Mouse (Mus musculus) kidney, postnatal 0 days (tissue): ENCODE results near the gene Anp32a. TPM values are rescaled to one million over a fixed set of nuclear protein-coding genes. Genes with fewer than 3 reads are reported as not detected.

Experiments
- ATAC-seq: fragments of 200-750 bp; cut with Nextera tagmentation; replicated peaks from 2 replicates; pipeline ENCODE4 v1.8.0; 2017; ENCODE audit warnings: low read depth, moderate number of reproducible peaks, moderate TSS enrichment, moderate library complexity; ENCODE audit not compliant: low FRiP score
- DNase-seq: peaks from one replicate; pipeline ENCODE4 v3.0.0-alpha.2; 2016; ENCODE audit warnings: low spot score
- H3K27ac ChIP-seq: fragments of 300-500 bp; sonication (generic); 2 replicates; pipeline ENCODE4 v1.5.1; 2014; ENCODE audit warnings: mild to moderate bottlenecking
- H3K27me3 ChIP-seq: fragments of 300-500 bp; sonication (generic); 2 replicates; pipeline ENCODE4 v1.6.1; 2014; ENCODE audit warnings: low read length, mixed read lengths; ENCODE audit not compliant: insufficient read depth
- H3K36me3 ChIP-seq: fragments of 300-500 bp; sonication (generic); 2 replicates; pipeline ENCODE4 v1.6.1; 2014; ENCODE audit warnings: low read length, mixed read lengths; ENCODE audit not compliant: insufficient read depth
- H3K4me1 ChIP-seq: fragments of 300-500 bp; sonication (generic); replicated peaks from 2 replicates; pipeline ENCODE4 v1.6.1; 2014; ENCODE audit warnings: antibody characterized with exemption, low read length, mixed read lengths; ENCODE audit not compliant: insufficient read depth
- H3K4me2 ChIP-seq: fragments of 300-500 bp; sonication (generic); 2 replicates; pipeline ENCODE4 v1.6.1; 2014; ENCODE audit warnings: mild to moderate bottlenecking, low read length, moderate library complexity, mixed read lengths
- H3K4me3 ChIP-seq: fragments of 300-500 bp; sonication (generic); replicated peaks from 2 replicates; pipeline ENCODE4 v1.5.1; 2014; ENCODE audit warnings: low read depth, low read length
- H3K9ac ChIP-seq: fragments of 300-500 bp; sonication (generic); 2 replicates; pipeline ENCODE4 v1.6.1; 2014; ENCODE audit warnings: low read depth, low read length
- H3K9me3 ChIP-seq: fragments of 300-500 bp; sonication (generic); replicated peaks from 2 replicates; pipeline ENCODE4 v1.6.1; 2016; ENCODE audit warnings: low read length, inconsistent platforms, mixed read lengths
- CTCF ChIP-seq: IDR thresholded peaks from 2 replicates; pipeline ENCODE4 v1.5.1; 2016; ENCODE audit warnings: antibody characterized with exemption, low read depth, mild to moderate bottlenecking, moderate library complexity
- WGBS: fragments of 180-500 bp; shearing (Covaris S2); extraction: QIAGEN DNeasy Blood & Tissue Kit; methylation state at CpG from one replicate; pipeline ENCODE4 v1.1.7; 2014; 5-methylcytosine and 5-hydroxymethylcytosine counted together
- polyA plus RNA-seq: library from polyadenylated mRNA; unstranded; fragments of >200 nt; fragmentation: Nextera tagmentation; extraction: Ambion mirVana; gene quantifications from 2 replicates; pipeline ENCODE4 v1.2.1, GENCODE M21; 2015

Anp32a gene
- polyA plus RNA-seq, 1 experiment from 2014 or later = 139 TPM

DNA sequence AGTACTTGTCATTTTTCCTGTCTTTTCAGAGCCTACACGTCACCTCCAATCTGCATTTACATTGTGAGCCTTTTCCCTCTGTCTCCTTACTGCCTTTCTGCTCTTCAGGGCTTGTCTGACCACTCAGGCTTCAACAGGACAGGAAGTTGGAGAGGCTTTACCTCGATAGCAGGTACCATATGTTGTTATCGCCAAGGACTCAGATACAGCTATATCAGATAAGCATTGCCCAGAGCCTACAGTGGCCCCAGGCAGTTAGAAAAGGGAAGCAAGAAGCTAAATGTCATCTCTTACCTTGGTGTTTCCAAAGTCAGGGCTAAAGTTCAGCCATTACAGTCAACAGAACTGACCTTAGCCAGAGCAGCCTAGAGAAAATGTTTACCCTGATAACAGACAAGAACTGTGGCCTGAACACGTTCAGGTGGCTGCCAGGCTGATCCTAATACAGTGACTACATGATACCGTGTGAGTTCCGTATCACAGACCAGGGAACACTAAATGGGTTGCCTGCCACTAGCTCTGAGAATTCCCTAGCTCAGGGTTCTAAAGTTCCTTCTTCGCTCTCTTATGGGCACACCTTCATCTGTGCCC, 65.4 kb downstream of the Anp32a start:
- Histone ChIP-seq H3K4me2 (no peak overlapping the region), H3K36me3 (no peaks in the 10 kb centered on the region), H3K9me3 (no peaks in the 10 kb centered on the region), H3K4me3 (no peak overlapping the region), H3K27ac (no peak overlapping the region), H3K4me1 (no peaks in the 10 kb centered on the region), H3K9ac (no peak overlapping the region), H3K27me3 (no peaks in the 10 kb centered on the region)
- DNase-seq = no peak
- no peak for ATAC-seq
- 78% methylated on average over 7 of the region's 7 CpGs for WGBS
- no peak for TF ChIP-seq CTCF

DNA sequence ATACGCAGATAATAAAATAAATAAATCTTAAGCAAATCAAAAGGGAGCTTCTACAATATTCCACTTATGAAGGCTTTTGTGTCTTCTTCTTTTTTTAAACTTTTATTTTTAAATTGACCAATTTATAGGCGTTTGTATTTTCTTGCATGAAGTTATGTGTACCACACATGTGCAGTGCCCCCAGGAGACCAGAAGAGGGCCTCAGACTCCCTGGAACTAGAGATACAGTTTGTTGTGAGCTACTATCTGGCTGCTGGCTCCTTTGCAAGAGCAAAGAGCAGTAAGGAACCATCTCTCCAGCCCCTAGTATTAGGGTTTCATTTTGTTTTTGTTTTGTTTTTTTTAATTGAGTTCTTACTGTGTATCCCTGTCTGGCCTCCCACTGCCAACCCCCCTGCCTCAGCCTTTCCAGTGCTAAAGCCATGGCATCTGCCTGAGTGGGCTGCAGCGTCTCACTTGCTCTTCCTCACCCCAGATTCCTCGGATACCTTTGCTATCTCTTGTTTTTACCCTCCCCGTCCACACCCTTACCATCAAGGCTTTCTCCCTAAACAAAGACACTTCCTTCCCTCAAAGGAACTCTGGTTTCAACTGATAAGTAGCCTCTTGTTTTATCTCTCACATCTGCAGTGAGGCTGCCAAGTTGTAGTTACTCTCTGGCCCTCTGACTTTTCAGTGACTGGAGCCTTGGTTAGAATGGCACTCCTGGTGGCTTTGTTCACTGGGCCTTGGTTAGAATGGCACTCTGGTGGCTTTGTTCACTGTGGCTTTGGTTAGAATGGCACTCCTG, 66.5 kb downstream of the Anp32a start:
- Histone ChIP-seq H3K27me3 (no peaks in the 10 kb centered on the region), H3K9me3 (no peaks in the 10 kb centered on the region), H3K27ac (no peak overlapping the region), H3K36me3 (no peaks in the 10 kb centered on the region), H3K4me1 (no peaks in the 10 kb centered on the region), H3K4me2 (no peak overlapping the region), H3K4me3 (no peak overlapping the region), H3K9ac (no peak overlapping the region)
- ATAC-seq (no peak), DNase-seq (no peak)
- WGBS = 74% methylated on average over 5 of the region's 5 CpGs
- no peak for TF ChIP-seq CTCF

DNA sequence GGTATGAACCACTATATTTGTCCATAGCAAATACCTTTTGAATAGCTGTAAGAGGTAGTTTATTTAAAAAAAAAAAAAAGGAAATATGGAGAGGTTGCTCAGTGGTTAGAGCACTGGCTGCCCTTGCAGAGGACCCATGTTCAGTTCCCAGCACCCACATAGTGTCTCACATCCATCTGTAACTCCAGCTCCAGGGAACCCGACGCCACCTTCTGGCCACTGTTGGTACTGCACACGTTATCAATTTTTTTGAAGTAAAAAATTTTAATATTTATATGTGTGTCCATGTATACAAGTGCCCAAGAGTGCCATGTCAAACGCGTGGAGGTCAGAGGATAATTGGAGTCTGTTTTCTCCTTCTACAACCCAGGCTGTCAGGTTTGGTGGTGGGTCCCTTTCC, 77.6 kb downstream of the Anp32a start:
- no peak overlapping the region for H3K4me3 ChIP-seq
- H3K36me3 ChIP-seq = no peaks in the 10 kb centered on the region
- no peaks in the 10 kb centered on the region for H3K9me3 ChIP-seq
- H3K4me1 ChIP-seq = peaks cover 5% of the 10 kb centered on the region; the same call in 1 of the 2 replicates
- ATAC-seq = no peak
- DNase-seq = no peak
- TF ChIP-seq CTCF = peak; percentile 62
- no peak overlapping the region for H3K4me2 ChIP-seq
- no peak overlapping the region for H3K27ac ChIP-seq
- 60% methylated on average over 5 of the region's 5 CpGs for WGBS
- H3K9ac ChIP-seq = no peak overlapping the region
- no peaks in the 10 kb centered on the region for H3K27me3 ChIP-seq

DNA sequence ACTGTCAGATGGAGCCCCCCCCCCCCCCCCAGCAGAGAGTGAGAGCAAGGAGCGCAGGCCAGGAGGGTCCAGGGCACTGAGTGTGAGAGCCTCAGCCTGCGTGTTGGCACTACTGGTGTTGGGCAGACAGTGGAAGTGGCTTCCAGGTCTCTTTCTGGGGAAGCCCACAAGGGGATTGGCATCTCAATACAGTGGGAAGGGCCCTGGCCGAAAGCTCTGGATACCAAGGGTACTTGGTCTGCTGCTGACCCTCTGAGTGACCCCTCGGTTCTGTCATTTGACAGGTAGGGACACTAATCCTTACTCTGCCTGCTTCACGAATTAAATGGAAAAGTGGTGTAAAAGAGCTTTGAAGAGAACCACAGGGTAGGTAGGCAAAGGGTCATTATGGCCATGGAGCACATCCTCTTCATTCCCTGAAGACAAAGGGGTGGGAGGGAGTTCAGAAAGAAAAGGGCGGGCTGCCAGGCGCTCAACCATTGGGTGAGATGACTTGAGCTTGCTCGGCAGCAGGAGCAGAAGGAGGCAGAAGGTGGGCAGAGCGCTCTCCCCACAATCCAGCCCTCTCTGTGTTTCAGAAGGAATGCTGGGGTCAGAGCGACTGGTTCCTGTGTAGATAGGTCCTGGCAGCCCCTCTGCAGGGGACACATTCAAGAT, 79.3 kb downstream of the Anp32a start:
- peak overlapping the region; percentile 46 for H3K4me2 ChIP-seq
- DNase-seq (peak; percentile 54), ATAC-seq (no peak)
- H3K4me3 ChIP-seq = no peak overlapping the region
- 59% methylated on average over 10 of the region's 10 CpGs for WGBS
- no peaks in the 10 kb centered on the region for H3K9me3 ChIP-seq
- H3K9ac ChIP-seq = no peak overlapping the region
- TF ChIP-seq CTCF = no peak
- no peaks in the 10 kb centered on the region for H3K27me3 ChIP-seq
- H3K27ac ChIP-seq = peak overlapping the region; percentile 63; the same call in 1 of the 2 replicates
- H3K4me1 ChIP-seq = peaks cover under 1% of the 10 kb centered on the region; the same call in 1 of the 2 replicates
- H3K36me3 ChIP-seq = 0 out of 2 replicates have a peak, but pooled peaks cover 2% of the 10 kb centered on the region

DNA sequence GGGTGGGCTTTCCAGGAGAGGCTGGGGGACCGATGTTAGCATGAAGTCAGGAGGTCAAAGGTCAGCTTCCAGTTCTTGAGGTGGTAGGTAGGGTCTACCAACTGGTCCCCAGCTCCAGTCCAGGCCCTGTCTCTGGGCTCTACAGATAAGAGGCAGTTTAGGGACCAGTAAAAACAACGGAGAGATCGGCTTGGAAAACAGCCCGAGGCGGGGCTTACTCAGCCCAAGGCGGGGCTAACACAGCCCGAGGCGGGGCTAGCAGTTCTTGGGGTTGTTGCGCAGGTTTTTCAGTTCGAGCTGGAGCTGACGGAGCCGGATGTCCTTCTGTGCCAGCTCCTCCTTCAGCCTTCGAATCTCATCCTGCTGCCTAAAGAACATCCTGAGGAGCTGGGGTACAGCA, 79.9 kb downstream of the Anp32a start:
- H3K4me1 ChIP-seq = no peaks in the 10 kb centered on the region; the same call in 1 of the 2 replicates
- no peak for TF ChIP-seq CTCF
- H3K36me3 ChIP-seq = 0 out of 2 replicates have a peak, but pooled peaks cover 2% of the 10 kb centered on the region
- peak overlapping the region; percentile 46 for H3K4me2 ChIP-seq
- ATAC-seq = peak; percentile 77
- H3K9ac ChIP-seq = 0 out of 2 replicates have a peak overlapping the region, but pooled peaks have one; percentile 36
- H3K4me3 ChIP-seq = peak overlapping the region; percentile 10; the same call in 1 of the 2 replicates
- H3K27me3 ChIP-seq = no peaks in the 10 kb centered on the region
- peak; percentile 89 for DNase-seq
- WGBS = 3% methylated on average over 13 of the region's 13 CpGs
- H3K9me3 ChIP-seq = no peaks in the 10 kb centered on the region
- H3K27ac ChIP-seq = peak overlapping the region; percentile 63; the same call in 1 of the 2 replicates

DNA sequence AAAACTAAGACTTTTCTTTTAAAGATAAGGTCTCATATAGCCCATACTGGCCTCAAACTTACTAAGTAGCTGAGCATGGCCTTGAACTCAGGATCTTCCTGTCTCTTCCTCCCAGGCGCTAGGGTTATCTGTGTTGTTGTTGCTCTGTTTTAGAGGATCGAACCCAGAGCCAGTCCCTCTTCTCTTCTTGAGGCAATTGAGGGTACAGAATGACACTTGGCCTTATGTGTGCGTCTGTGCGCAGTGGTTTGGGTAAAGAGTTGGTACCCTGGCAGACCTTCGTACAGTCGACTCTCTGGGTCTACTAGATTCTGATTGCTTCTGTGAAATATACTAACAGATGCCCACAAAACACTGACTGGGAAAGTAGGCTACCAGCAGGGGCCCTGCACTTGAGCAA, 80.8 kb downstream of the Anp32a start:
- Histone ChIP-seq H3K9me3 (no peaks in the 10 kb centered on the region), H3K4me2 (peak overlapping the region; percentile 46; the same call in 1 of the 2 replicates), H3K4me1 (no peaks in the 10 kb centered on the region; the same call in 1 of the 2 replicates), H3K9ac (no peak overlapping the region), H3K4me3 (no peak overlapping the region), H3K27me3 (no peaks in the 10 kb centered on the region), H3K27ac (no peak overlapping the region), H3K36me3 (0 out of 2 replicates have a peak, but pooled peaks cover 2% of the 10 kb centered on the region)
- DNase-seq (no peak), ATAC-seq (no peak)
- 93% methylated on average over 6 of the region's 6 CpGs for WGBS
- TF ChIP-seq CTCF = no peak
